Mouse (Mus musculus) hindbrain, embryonic 16.5 days (tissue): ENCODE measurements around the gene CN725425. TPM values are rescaled to one million over a fixed set of nuclear protein-coding genes. Genes with fewer than 3 reads are reported as not detected.

Experiments used
- ATAC-seq: fragments of 200-750 bp; cut with Nextera tagmentation; 2 replicates; pipeline ENCODE4 v1.8.0; 2017; ENCODE audit warnings: moderate TSS enrichment, moderate library complexity
- H3K27ac ChIP-seq: fragments of 300-500 bp; sonication (generic); 2 replicates; pipeline ENCODE4 v1.5.1; 2014; ENCODE audit warnings: low read depth, mild to moderate bottlenecking, control low read depth, low read length, moderate library complexity
- H3K27me3 ChIP-seq: fragments of 300-500 bp; sonication (generic); replicated peaks from 2 replicates; pipeline ENCODE4 v1.6.1; 2014; ENCODE audit warnings: low read length; ENCODE audit not compliant: control insufficient read depth, insufficient read depth
- H3K36me3 ChIP-seq: fragments of 300-500 bp; sonication (generic); 2 replicates; pipeline ENCODE4 v1.6.1; 2014; ENCODE audit warnings: mild to moderate bottlenecking, low read length, moderate library complexity, mixed read lengths; ENCODE audit not compliant: control insufficient read depth, insufficient read depth
- H3K4me1 ChIP-seq: fragments of 300-500 bp; sonication (generic); 2 replicates; pipeline ENCODE4 v1.6.1; 2014; ENCODE audit warnings: low read depth, low read length; ENCODE audit not compliant: control insufficient read depth, insufficient read depth
- H3K4me2 ChIP-seq: fragments of 300-500 bp; sonication (generic); 2 replicates; pipeline ENCODE4 v1.6.1; 2014; ENCODE audit warnings: mild to moderate bottlenecking, low read length, control low read depth, moderate library complexity
- H3K4me3 ChIP-seq: fragments of 300-500 bp; sonication (generic); 2 replicates; pipeline ENCODE4 v1.5.1; 2014; ENCODE audit warnings: mild to moderate bottlenecking, low read length, control low read depth, moderate library complexity
- H3K9ac ChIP-seq: fragments of 300-500 bp; sonication (generic); 2 replicates; pipeline ENCODE4 v1.6.1; 2014; ENCODE audit warnings: low read depth, mild to moderate bottlenecking, control low read depth, low read length, moderate library complexity
- H3K9me3 ChIP-seq: fragments of 300-500 bp; sonication (generic); 2 replicates; pipeline ENCODE4 v1.6.1; 2014; ENCODE audit warnings: mild to moderate bottlenecking, low read length, moderate library complexity; ENCODE audit not compliant: control insufficient read depth
- WGBS: fragments of 180-500 bp; shearing (Covaris S2); extraction: QIAGEN DNeasy Blood & Tissue Kit; methylation state at CpG from one replicate; pipeline ENCODE4 v1.1.7; 2014; 5-methylcytosine and 5-hydroxymethylcytosine counted together
- polyA plus RNA-seq: library from polyadenylated mRNA; unstranded; fragments of >200 nt; fragmentation: Nextera tagmentation; extraction: Ambion mirVana; gene quantifications from 2 replicates; pipeline ENCODE4 v1.2.1, GENCODE M21; 2015

CN725425 gene
- polyA plus RNA-seq, 1 experiment from 2014 or later: not detected

DNA sequence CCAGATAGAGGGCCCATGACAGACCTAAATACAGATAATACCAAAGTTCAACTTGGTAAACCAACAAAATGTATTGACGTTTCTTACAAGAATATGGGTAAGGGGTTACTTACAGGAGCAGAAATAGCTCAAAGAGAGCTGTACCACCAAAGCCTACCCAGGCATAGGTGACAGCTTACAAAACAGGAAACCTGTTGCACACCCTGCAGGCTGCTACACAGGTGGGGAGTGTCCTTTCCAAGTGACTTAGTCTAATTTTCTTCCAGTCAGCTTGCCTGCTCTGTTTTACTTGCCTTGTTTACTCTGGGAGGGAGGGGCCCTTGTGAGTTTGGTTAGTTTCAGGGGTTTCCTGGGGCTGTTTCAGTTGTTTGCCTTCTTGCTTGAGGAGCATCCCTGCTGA, 1.5 kb downstream of the CN725425 start:
- Histone ChIP-seq H3K9me3 (no peaks in the 10 kb centered on the region), H3K4me3 (no peak overlapping the region), H3K27ac (no peak overlapping the region), H3K36me3 (no peaks in the 10 kb centered on the region), H3K4me1 (no peaks in the 10 kb centered on the region), H3K27me3 (no peaks in the 10 kb centered on the region), H3K9ac (no peak overlapping the region), H3K4me2 (no peak overlapping the region)
- WGBS: 94% methylated on average over 1 of the region's 1 CpGs
- ATAC-seq: no peak

DNA sequence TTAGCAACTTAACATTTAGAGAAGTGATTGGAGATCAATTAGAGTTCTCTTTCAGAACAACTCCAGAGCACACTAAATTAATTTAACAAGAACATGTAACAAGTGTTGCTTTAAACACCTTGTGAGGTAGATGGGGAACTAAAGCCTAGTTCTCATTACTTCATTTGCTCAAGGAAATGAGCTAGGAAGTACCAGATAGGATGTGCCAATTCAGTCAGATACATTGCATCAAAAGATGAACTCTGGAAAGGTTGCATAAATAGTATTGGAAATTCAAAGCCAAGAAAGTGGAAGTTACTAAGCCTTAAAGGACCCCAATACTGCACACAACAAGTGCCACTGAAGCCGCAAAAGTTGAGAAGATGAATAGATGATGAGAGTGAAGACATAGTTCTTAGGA, 3.2 kb downstream of the CN725425 start:
- no peak for ATAC-seq
- Histone ChIP-seq H3K9me3 (no peaks in the 10 kb centered on the region), H3K4me3 (no peak overlapping the region), H3K9ac (no peak overlapping the region), H3K27ac (no peak overlapping the region), H3K4me2 (no peak overlapping the region), H3K27me3 (no peaks in the 10 kb centered on the region), H3K4me1 (no peaks in the 10 kb centered on the region), H3K36me3 (no peaks in the 10 kb centered on the region)
- 97% methylated on average over 1 of the region's 1 CpGs for WGBS

DNA sequence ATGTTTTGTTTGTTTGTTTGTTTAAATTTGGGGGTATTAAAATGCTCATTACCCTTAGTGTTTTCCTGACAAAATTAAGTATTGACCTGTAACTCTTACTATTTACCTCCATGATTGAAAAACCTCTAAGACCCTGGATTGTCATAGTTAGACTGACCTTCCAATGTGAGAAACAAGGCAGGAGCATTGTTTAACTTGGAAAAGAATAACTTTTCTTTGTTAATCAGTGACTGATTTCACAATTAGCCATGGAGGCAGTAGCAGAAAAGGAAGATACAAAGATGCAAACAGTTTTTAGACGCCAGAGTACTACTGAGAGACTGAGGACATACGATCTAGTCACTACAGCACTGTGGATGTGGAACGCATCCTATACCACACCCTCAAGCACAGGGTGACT, 4.2 kb downstream of the CN725425 start:
- no peak overlapping the region for H3K4me3 ChIP-seq
- no peak overlapping the region for H3K9ac ChIP-seq
- no peak overlapping the region for H3K27ac ChIP-seq
- WGBS: 88% methylated on average over 3 of the region's 3 CpGs
- H3K9me3 ChIP-seq: no peaks in the 10 kb centered on the region
- H3K36me3 ChIP-seq: no peaks in the 10 kb centered on the region
- H3K4me1 ChIP-seq: no peaks in the 10 kb centered on the region
- no peaks in the 10 kb centered on the region for H3K27me3 ChIP-seq
- no peak overlapping the region for H3K4me2 ChIP-seq
- no peak for ATAC-seq

DNA sequence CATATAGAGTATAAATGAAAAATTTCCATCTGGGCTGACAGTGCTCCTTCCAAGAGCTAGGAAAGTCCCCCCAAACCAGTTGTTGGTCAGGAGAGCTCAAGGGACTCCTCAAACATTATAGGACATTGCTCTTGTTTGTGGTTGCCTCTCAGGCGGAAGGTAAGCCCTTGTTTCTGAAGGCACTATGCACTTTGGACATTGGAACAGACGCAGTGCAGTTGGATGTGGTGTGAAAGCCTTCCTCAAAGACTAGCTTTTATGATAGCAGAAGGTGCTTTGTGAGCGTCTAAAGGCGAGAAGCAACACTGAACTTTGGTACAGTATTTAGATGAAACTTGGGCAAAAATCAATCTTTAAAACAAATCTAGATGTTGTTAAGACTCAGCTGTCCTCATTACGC, 7.2 kb downstream of the CN725425 start:
- H3K36me3 ChIP-seq: no peaks in the 10 kb centered on the region
- H3K27me3 ChIP-seq: no peaks in the 10 kb centered on the region
- no peaks in the 10 kb centered on the region for H3K9me3 ChIP-seq
- no peaks in the 10 kb centered on the region for H3K4me1 ChIP-seq
- WGBS: 89% methylated on average over 5 of the region's 5 CpGs
- no peak overlapping the region for H3K27ac ChIP-seq
- no peak overlapping the region for H3K4me2 ChIP-seq
- no peak overlapping the region for H3K4me3 ChIP-seq
- no peak for ATAC-seq
- no peak overlapping the region for H3K9ac ChIP-seq

DNA sequence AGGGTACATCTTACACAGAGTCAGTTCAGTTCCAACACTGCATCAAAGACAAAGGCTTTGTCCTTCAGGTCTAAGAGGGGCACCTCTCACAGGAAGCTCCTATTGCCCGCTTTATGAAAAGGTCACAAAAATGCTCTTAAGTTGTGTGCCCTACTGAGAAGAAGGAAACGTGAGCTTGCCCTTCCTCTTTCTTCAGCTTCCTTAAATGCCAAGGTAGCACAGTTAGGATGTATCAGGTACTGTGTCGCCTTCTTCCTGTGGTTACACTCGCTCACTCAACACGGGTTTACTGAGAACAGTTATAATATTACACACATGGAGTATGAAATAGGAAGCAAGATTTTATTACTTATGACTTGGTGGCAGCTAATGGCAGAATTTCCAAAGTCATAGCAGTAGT, 38.0 kb downstream of the CN725425 start:
- ATAC-seq: no peak
- H3K27me3 ChIP-seq: no peaks in the 10 kb centered on the region
- H3K36me3 ChIP-seq: no peaks in the 10 kb centered on the region
- H3K4me2 ChIP-seq: no peak overlapping the region
- no peaks in the 10 kb centered on the region for H3K4me1 ChIP-seq
- H3K9me3 ChIP-seq: no peaks in the 10 kb centered on the region
- H3K27ac ChIP-seq: no peak overlapping the region
- no peak overlapping the region for H3K4me3 ChIP-seq
- no peak overlapping the region for H3K9ac ChIP-seq
- 86% methylated on average over 5 of the region's 5 CpGs for WGBS

DNA sequence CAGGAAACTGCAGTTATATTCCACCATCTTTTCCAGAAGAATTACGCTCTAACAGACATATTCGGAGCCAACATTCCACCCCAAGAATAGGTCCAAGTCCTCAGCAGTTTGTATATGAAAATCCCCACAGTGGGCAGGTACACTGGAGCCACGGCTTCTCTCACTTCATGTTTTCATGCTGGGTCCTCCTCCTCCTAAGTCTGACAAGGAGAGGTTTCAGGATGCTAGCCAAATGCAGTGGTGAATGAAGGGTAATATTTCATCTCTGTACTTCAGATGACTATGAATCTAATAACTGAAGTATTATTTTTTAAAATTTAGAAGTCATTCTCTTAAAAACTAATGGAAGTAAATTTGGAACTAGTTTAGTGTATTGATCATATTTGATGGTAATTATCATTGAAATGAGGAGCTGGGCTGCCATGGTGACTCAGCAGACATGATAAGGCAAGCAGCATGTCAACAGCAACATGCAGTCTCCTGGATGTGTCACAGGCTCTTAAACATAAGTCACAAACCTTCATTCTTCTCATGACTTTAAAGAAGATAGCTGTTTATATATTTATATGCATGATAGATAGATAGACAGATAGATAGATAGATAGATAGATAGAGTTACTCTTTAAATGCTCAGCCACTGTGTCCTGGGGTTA, 41.5 kb downstream of the CN725425 start:
- Histone ChIP-seq H3K9ac (no peak overlapping the region), H3K27me3 (no peaks in the 10 kb centered on the region), H3K27ac (no peak overlapping the region), H3K9me3 (no peaks in the 10 kb centered on the region), H3K36me3 (no peaks in the 10 kb centered on the region), H3K4me1 (no peaks in the 10 kb centered on the region), H3K4me3 (no peak overlapping the region), H3K4me2 (no peak overlapping the region)
- no peak for ATAC-seq
- 86% methylated on average over 3 of the region's 3 CpGs for WGBS

DNA sequence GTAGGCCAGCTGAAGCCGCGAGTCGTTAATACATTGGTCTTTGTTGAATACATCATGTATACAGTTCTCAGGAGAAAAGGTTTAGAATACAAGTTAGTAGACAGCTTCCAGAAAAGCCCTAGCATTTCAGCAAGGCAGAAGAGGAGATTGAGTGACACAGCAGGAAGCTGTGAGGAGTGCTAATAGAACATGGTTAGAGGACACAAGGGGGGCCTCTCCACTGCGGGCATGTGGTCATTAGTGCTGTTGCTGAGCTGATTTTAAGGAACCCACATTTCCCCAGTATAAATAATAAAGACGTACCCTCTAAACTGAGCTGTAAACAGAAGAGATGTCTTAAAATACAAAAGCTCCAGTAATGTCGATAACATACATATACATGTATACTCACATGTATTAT, 51.5 kb downstream of the CN725425 start:
- no peaks in the 10 kb centered on the region for H3K36me3 ChIP-seq
- H3K27me3 ChIP-seq: no peaks in the 10 kb centered on the region
- H3K4me3 ChIP-seq: no peak overlapping the region
- H3K4me1 ChIP-seq: no peaks in the 10 kb centered on the region
- H3K9ac ChIP-seq: no peak overlapping the region
- 66% methylated on average over 6 of the region's 6 CpGs for WGBS
- no peak overlapping the region for H3K27ac ChIP-seq
- no peaks in the 10 kb centered on the region for H3K9me3 ChIP-seq
- H3K4me2 ChIP-seq: no peak overlapping the region
- no peak for ATAC-seq

DNA sequence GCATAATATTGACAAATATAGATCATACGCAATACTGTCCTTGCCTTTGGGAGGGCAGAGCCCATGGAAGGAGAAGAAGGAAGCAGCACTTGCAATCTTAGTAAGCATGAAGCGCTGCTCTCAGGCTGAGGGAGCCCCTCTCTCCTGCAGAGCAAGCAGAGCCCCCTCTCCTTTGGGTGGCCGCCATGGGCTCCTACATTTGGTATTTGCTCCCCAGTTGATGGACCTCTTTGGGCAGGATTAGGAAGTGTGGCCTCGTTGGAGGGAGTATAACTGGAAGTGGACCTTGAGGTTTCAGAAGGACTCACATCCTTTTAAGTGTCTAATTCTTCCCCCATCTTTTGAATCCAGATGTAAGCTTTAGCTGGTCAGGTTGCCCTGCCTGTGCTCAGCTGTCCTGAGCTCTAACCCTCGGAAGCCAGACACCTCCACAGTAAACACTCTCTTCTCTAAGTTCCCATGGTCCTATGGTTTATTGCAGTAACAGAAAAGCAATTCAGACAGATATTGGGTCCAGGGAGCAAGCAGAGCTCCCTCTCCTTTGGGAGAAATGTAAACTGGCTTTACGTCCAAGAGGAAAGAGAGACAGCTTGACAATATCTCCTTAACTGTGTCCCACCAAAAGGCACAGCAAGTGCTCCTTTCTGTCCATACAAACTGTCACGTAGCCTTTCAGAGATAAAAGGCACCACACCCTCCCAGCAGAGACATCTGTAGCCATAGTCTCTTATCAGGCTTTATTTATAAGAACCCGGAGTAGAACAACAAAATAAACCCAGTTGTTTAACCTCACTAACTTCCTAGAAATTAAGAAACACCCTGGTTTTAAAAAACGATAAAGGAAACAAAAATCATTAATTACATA, 52.5 kb downstream of the CN725425 start:
- no peaks in the 10 kb centered on the region for H3K36me3 ChIP-seq
- H3K27me3 ChIP-seq: no peaks in the 10 kb centered on the region
- H3K27ac ChIP-seq: no peak overlapping the region
- no peaks in the 10 kb centered on the region for H3K4me1 ChIP-seq
- no peak overlapping the region for H3K4me2 ChIP-seq
- H3K9me3 ChIP-seq: no peaks in the 10 kb centered on the region
- no peak overlapping the region for H3K4me3 ChIP-seq
- H3K9ac ChIP-seq: no peak overlapping the region
- ATAC-seq: no peak
- WGBS: 76% methylated on average over 9 of the region's 9 CpGs

DNA sequence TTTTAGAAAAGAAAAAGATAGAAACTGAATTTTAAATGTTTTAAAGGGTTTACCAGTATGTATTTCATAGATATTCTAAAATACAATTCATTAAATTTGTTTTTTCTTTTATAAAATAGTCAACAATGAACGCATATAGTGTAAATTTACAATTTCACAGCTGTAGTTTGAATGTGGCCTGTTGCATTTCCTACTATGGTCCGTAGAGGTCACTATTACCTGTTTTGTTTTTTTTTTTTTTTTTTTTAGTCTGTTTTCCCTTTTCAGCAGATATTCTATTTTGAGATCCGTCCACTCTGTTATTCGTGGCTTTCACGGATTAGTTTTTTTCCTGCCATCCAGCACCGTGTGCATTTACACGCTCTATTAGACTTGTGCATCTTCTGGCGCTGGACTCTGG, 53.7 kb downstream of the CN725425 start:
- H3K9ac ChIP-seq: no peak overlapping the region
- H3K9me3 ChIP-seq: no peaks in the 10 kb centered on the region
- H3K4me1 ChIP-seq: no peaks in the 10 kb centered on the region
- H3K4me3 ChIP-seq: no peak overlapping the region
- H3K36me3 ChIP-seq: no peaks in the 10 kb centered on the region
- 52% methylated on average over 8 of the region's 8 CpGs for WGBS
- no peaks in the 10 kb centered on the region for H3K27me3 ChIP-seq
- H3K27ac ChIP-seq: no peak overlapping the region
- ATAC-seq: no peak
- no peak overlapping the region for H3K4me2 ChIP-seq
